Mouse (Mus musculus): ENCODE results near the gene Ccser1.
"Not testable (repeated sequence)": the region's sequence is repeated elsewhere in the genome, so short reads cannot be mapped to it uniquely, and the experiment has no call there.

Gene Ccser1

GRCm38 (mm10) chr6:62014374-62014773, 834.2 kb downstream of the Ccser1 start:
- no peak for DNase-seq (ENCODE audit: extremely low spot score, low spot score)

GRCm38 (mm10) chr6:62044454-62044853, 864.3 kb downstream of the Ccser1 start:
- no peak for DNase-seq (ENCODE audit: extremely low spot score, low spot score)

GRCm38 (mm10) chr6:62045042-62045441, 864.9 kb downstream of the Ccser1 start:
- DNase-seq (ENCODE audit: extremely low spot score, low spot score): not testable (repeated sequence)

- no peak for DNase-seq (ENCODE audit: extremely low spot score, low spot score)
These were observed 875.2 kb downstream of the Ccser1 start for GRCm38 (mm10) chr6:62055276-62055675.

- DNase-seq (ENCODE audit: extremely low spot score, low spot score): no peak
These were observed 886.4 kb downstream of the Ccser1 start for GRCm38 (mm10) chr6:62066363-62067023.

- DNase-seq (ENCODE audit: extremely low spot score, low spot score): no peak
These were observed 886.9 kb downstream of the Ccser1 start for GRCm38 (mm10) chr6:62067024-62067380.

GRCm38 (mm10) chr6:62105464-62105863, 925.3 kb downstream of the Ccser1 start:
- DNase-seq (ENCODE audit: extremely low spot score, low spot score): no peak

GRCm38 (mm10) chr6:62132531-62132930, 952.4 kb downstream of the Ccser1 start:
- DNase-seq (ENCODE audit: extremely low spot score, low spot score): no peak

- no peak for DNase-seq (ENCODE audit: extremely low spot score, low spot score)
These were observed 980.2 kb downstream of the Ccser1 start for GRCm38 (mm10) chr6:62160320-62160719.

- no peak for DNase-seq (ENCODE audit: extremely low spot score, low spot score)
These were observed 982.5 kb downstream of the Ccser1 start for GRCm38 (mm10) chr6:62162596-62162995.

- peak; percentile 15 for DNase-seq (ENCODE audit: extremely low spot score, low spot score)
These were observed 983.7 kb downstream of the Ccser1 start for GRCm38 (mm10) chr6:62163826-62164225.

GRCm38 (mm10) chr6:62196496-62197188, 1016.5 kb downstream of the Ccser1 start:
- DNase-seq (ENCODE audit: extremely low spot score, low spot score): no peak

GRCm38 (mm10) chr6:62198768-62199167, 1018.6 kb downstream of the Ccser1 start:
- DNase-seq (ENCODE audit: extremely low spot score, low spot score): no peak

- no peak for DNase-seq (ENCODE audit: extremely low spot score, low spot score)
These were observed 1024.9 kb downstream of the Ccser1 start for GRCm38 (mm10) chr6:62205013-62205412.

- no peak for DNase-seq (ENCODE audit: extremely low spot score, low spot score)
These were observed 1041.7 kb downstream of the Ccser1 start for GRCm38 (mm10) chr6:62221856-62222255.

GRCm38 (mm10) chr6:62263899-62264298, 1083.8 kb downstream of the Ccser1 start:
- no peak for DNase-seq (ENCODE audit: extremely low spot score, low spot score)

- no peak for DNase-seq (ENCODE audit: extremely low spot score, low spot score)
These were observed 1084.4 kb downstream of the Ccser1 start for GRCm38 (mm10) chr6:62264525-62264924.

- DNase-seq (ENCODE audit: extremely low spot score, low spot score): no peak
These were observed 1101.1 kb downstream of the Ccser1 start for GRCm38 (mm10) chr6:62281256-62281655.

GRCm38 (mm10) chr6:62301576-62302312, 1121.6 kb downstream of the Ccser1 start:
- DNase-seq (ENCODE audit: extremely low spot score, low spot score): no peak

- DNase-seq (ENCODE audit: extremely low spot score, low spot score): no peak
These were observed 1138.5 kb downstream of the Ccser1 start for GRCm38 (mm10) chr6:62318627-62319026.

GRCm38 (mm10) chr6:62340319-62340718, 1160.2 kb downstream of the Ccser1 start:
- no peak for DNase-seq (ENCODE audit: extremely low spot score, low spot score)

- DNase-seq (ENCODE audit: extremely low spot score, low spot score): no peak
These were observed 1187.7 kb downstream of the Ccser1 start for GRCm38 (mm10) chr6:62367802-62368201.

All from neural tube, embryonic 10.5 days (tissue).